Mouse (Mus musculus): ENCODE results near the gene Apoc2. TPM values are rescaled to one million over a fixed set of nuclear protein-coding genes. Genes with fewer than 3 reads are reported as not detected.

Gene Apoc2
- total RNA-seq, 1 experiment from 2014 or later, result 583 TPM

- no peak for ATAC-seq (replicated peaks; ENCODE audit: insufficient number of reproducible peaks, low FRiP score, low TSS enrichment, poor library complexity, severe bottlenecking)
Observed at GRCm38 (mm10) chr7:19652614-19653013, 25.1 kb downstream of the Apoc2 start.

- ATAC-seq (replicated peaks; ENCODE audit: insufficient number of reproducible peaks, low FRiP score, low TSS enrichment, poor library complexity, severe bottlenecking), result no peak
Observed at GRCm38 (mm10) chr7:19651063-19651786, 26.5 kb downstream of the Apoc2 start.

GRCm38 (mm10) chr7:19641223-19641622 lies 36.5 kb downstream of the Apoc2 start:
- no peak for ATAC-seq (replicated peaks; ENCODE audit: insufficient number of reproducible peaks, low FRiP score, low TSS enrichment, poor library complexity, severe bottlenecking)

- no peak for ATAC-seq (replicated peaks; ENCODE audit: insufficient number of reproducible peaks, low FRiP score, low TSS enrichment, poor library complexity, severe bottlenecking)
Observed at GRCm38 (mm10) chr7:19635074-19635827, 42.5 kb downstream of the Apoc2 start.

- ATAC-seq (replicated peaks; ENCODE audit: insufficient number of reproducible peaks, low FRiP score, low TSS enrichment, poor library complexity, severe bottlenecking), result no peak
Observed at GRCm38 (mm10) chr7:19634591-19634990, 43.1 kb downstream of the Apoc2 start.

GRCm38 (mm10) chr7:19633855-19634254 lies 43.9 kb downstream of the Apoc2 start:
- ATAC-seq (replicated peaks; ENCODE audit: insufficient number of reproducible peaks, low FRiP score, low TSS enrichment, poor library complexity, severe bottlenecking), result no peak

GRCm38 (mm10) chr7:19633197-19633596 lies 44.5 kb downstream of the Apoc2 start:
- ATAC-seq (replicated peaks; ENCODE audit: insufficient number of reproducible peaks, low FRiP score, low TSS enrichment, poor library complexity, severe bottlenecking), result no peak

- ATAC-seq (replicated peaks; ENCODE audit: insufficient number of reproducible peaks, low FRiP score, low TSS enrichment, poor library complexity, severe bottlenecking), result no peak
Observed at GRCm38 (mm10) chr7:19632720-19633119, 45.0 kb downstream of the Apoc2 start.

GRCm38 (mm10) chr7:19632275-19632674 lies 45.5 kb downstream of the Apoc2 start:
- ATAC-seq (replicated peaks; ENCODE audit: insufficient number of reproducible peaks, low FRiP score, low TSS enrichment, poor library complexity, severe bottlenecking), result no peak

- peak; percentile 13; the same call in 1 of the 2 replicates for ATAC-seq (replicated peaks; ENCODE audit: insufficient number of reproducible peaks, low FRiP score, low TSS enrichment, poor library complexity, severe bottlenecking)
Observed at GRCm38 (mm10) chr7:19629361-19629734, 48.4 kb downstream of the Apoc2 start, which contains the start of gene Relb. Gene Relb, minus strand, starts transcription at chr7:19629438.

GRCm38 (mm10) chr7:19628536-19629360 lies 49.0 kb downstream of the Apoc2 start:
- peak; percentile 86 for ATAC-seq (replicated peaks; ENCODE audit: insufficient number of reproducible peaks, low FRiP score, low TSS enrichment, poor library complexity, severe bottlenecking)

GRCm38 (mm10) chr7:19628192-19628535 lies 49.6 kb downstream of the Apoc2 start:
- ATAC-seq (replicated peaks; ENCODE audit: insufficient number of reproducible peaks, low FRiP score, low TSS enrichment, poor library complexity, severe bottlenecking), result no peak

- ATAC-seq (replicated peaks; ENCODE audit: insufficient number of reproducible peaks, low FRiP score, low TSS enrichment, poor library complexity, severe bottlenecking), result no peak
Observed at GRCm38 (mm10) chr7:19627721-19628120, 50.0 kb downstream of the Apoc2 start.

GRCm38 (mm10) chr7:19623433-19623832 lies 54.3 kb downstream of the Apoc2 start:
- ATAC-seq (replicated peaks; ENCODE audit: insufficient number of reproducible peaks, low FRiP score, low TSS enrichment, poor library complexity, severe bottlenecking), result no peak

- ATAC-seq (replicated peaks; ENCODE audit: insufficient number of reproducible peaks, low FRiP score, low TSS enrichment, poor library complexity, severe bottlenecking), result no peak
Observed at GRCm38 (mm10) chr7:19622241-19622640, 55.5 kb downstream of the Apoc2 start.

Other genes with a start within 250 kb of the Apoc2 start
- gene Mark4, start 219.1 kb downstream of the Apoc2 start, total RNA-seq (2017), result 9.0 to 21.1 TPM (median 9.6 TPM) in 3 replicates
- 0.11 to 1.4 TPM (median 0.49 TPM) in 3 replicates for gene Exoc3l2, start 214.6 kb downstream of the Apoc2 start, total RNA-seq (2017)
- gene Bloc1s3, start 169.6 kb downstream of the Apoc2 start, total RNA-seq (2017), result 3.5 to 4.4 TPM (median 4.0 TPM) in 3 replicates
- 19.9 to 35.2 TPM (median 23.4 TPM) in 3 replicates for gene Trappc6a, start 169.5 kb downstream of the Apoc2 start, total RNA-seq (2017)
- gene Nkpd1, start 160.1 kb downstream of the Apoc2 start, total RNA-seq (2017), result not detected in 3 replicates
- gene Ppp1r37, start 114.9 kb downstream of the Apoc2 start, total RNA-seq (2017), result 8.9 to 26.0 TPM (median 18.8 TPM) in 3 replicates
- gene Zfp296, start 100.7 kb downstream of the Apoc2 start, total RNA-seq (2017), result 4.2 to 8.9 TPM (median 5.1 TPM) in 3 replicates
- gene Gemin7, start 100.3 kb downstream of the Apoc2 start, total RNA-seq (2017), result 52.9 to 68.5 TPM (median 62.3 TPM) in 3 replicates
- gene Clasrp, start 73.5 kb downstream of the Apoc2 start, total RNA-seq (2017), result 43.4 to 59.5 TPM (median 53.5 TPM) in 3 replicates
- 26.3 to 29.9 TPM (median 27.3 TPM) in 3 replicates for gene Relb, start 48.5 kb downstream of the Apoc2 start, total RNA-seq (2017)
- 42.6 to 53.9 TPM (median 51.1 TPM) in 3 replicates for gene Clptm1, start 12.9 kb downstream of the Apoc2 start, total RNA-seq (2017)
- gene Gm44805, start 3.5 kb upstream of the Apoc2 start, total RNA-seq (2017), result not detected in 3 replicates
- gene Apoc4, start 3.5 kb upstream of the Apoc2 start, total RNA-seq (2017), result 0.48 TPM in 1 of 3 replicates, not detected in the others
- gene Apoc1, start 14.7 kb upstream of the Apoc2 start, total RNA-seq (2017), result 10.9 to 16.5 TPM (median 12.4 TPM) in 3 replicates
- gene Apoe, start 21.2 kb upstream of the Apoc2 start, total RNA-seq (2017), result 4,026 to 6,646 TPM (median 6,582 TPM) in 3 replicates
- 19.6 to 24.2 TPM (median 23.8 TPM) in 3 replicates for gene Tomm40, start 37.5 kb upstream of the Apoc2 start, total RNA-seq (2017)
- not detected in 3 replicates for gene Nectin2, start 72.5 kb upstream of the Apoc2 start, total RNA-seq (2017)
- not detected in 3 replicates for gene Bcam, start 93.1 kb upstream of the Apoc2 start, total RNA-seq (2017)
- not detected in 3 replicates for gene Cblc, start 118.9 kb upstream of the Apoc2 start, total RNA-seq (2017)
- gene Bcl3, start 144.8 kb upstream of the Apoc2 start, total RNA-seq (2017), result 13.7 to 16.6 TPM (median 13.9 TPM) in 3 replicates
- gene Gm19345, start 174.1 kb upstream of the Apoc2 start, total RNA-seq (2017), result not detected in 3 replicates
- 0.39 TPM in 1 of 3 replicates, not detected in the others for gene Ceacam16, start 183.4 kb upstream of the Apoc2 start, total RNA-seq (2017)
- gene Ceacam19, start 210.0 kb upstream of the Apoc2 start, total RNA-seq (2017), result 0.38 to 1.2 TPM (median 0.75 TPM) in 3 replicates
- 8.2 to 13.6 TPM (median 12.2 TPM) in 3 replicates for gene Pvr, start 243.2 kb upstream of the Apoc2 start, total RNA-seq (2017)